Mouse (Mus musculus): ENCODE measurements at regions not wholly inside any gene's neighbourhood (a gene's known extent, or its start where the extent isn't known, plus 50 kb on each side); places are given as distances from the start of the nearest gene placed in this dataset.

- Histone ChIP-seq H3K4me1 (replicated peaks) (no peaks in the 10 kb centered on the region), H3K4me3 (no peak overlapping the region), H3K36me3 (no peaks in the 10 kb centered on the region), H3K9me3 (peaks cover 9% of the 10 kb centered on the region; the same call in 1 of the 2 replicates), H3K9ac (no peak overlapping the region), H3K27me3 (peaks cover 7% of the 10 kb centered on the region; the same call in 1 of the 2 replicates), H3K4me2 (peak overlapping the region; percentile 24; the same call in 1 of the 2 replicates), H3K27ac (0 out of 2 replicates have a peak overlapping the region, but pooled peaks have one; percentile 53)
- 0 out of 2 replicates have a peak, but pooled peaks have one; percentile 10 for ATAC-seq (ENCODE audit: low FRiP score)
- WGBS = 71% methylated on average over 19 of the region's 19 CpGs
These were observed 306.7 kb upstream of the Nrip1 start for GRCm38 (mm10) chr16:76680061-76680911.

- 87% methylated on average over 3 of the region's 3 CpGs for WGBS
- Histone ChIP-seq H3K4me3 (no peak overlapping the region), H3K4me1 (replicated peaks) (no peaks in the 10 kb centered on the region), H3K4me2 (no peak overlapping the region), H3K27ac (no peak overlapping the region), H3K9ac (no peak overlapping the region), H3K9me3 (peaks cover 9% of the 10 kb centered on the region; the same call in 1 of the 2 replicates), H3K27me3 (0 out of 2 replicates have a peak, but pooled peaks cover under 1% of the 10 kb centered on the region), H3K36me3 (no peaks in the 10 kb centered on the region)
- no peak for ATAC-seq (ENCODE audit: low FRiP score)
These were observed 305.3 kb upstream of the Nrip1 start for GRCm38 (mm10) chr16:76678885-76679284.

GRCm38 (mm10) chr16:76669795-76670194, 296.2 kb upstream of the Nrip1 start:
- H3K4me2 ChIP-seq = no peak overlapping the region
- H3K9ac ChIP-seq = no peak overlapping the region

GRCm38 (mm10) chr16:76667046-76667445, 293.4 kb upstream of the Nrip1 start:
- Histone ChIP-seq H3K9ac (no peak overlapping the region), H3K9me3 (no peaks in the 10 kb centered on the region), H3K36me3 (no peaks in the 10 kb centered on the region), H3K4me3 (no peak overlapping the region), H3K4me2 (no peak overlapping the region), H3K4me1 (replicated peaks) (no peaks in the 10 kb centered on the region), H3K27me3 (no peaks in the 10 kb centered on the region), H3K27ac (no peak overlapping the region)
- ATAC-seq (ENCODE audit: low FRiP score) = no peak
- WGBS = 45% methylated on average over 3 of the region's 3 CpGs

More at GRCm38 (mm10) chr16:76669795-76670194, 296.2 kb upstream of the Nrip1 start:
- no peaks in the 10 kb centered on the region for H3K27me3 ChIP-seq
- ATAC-seq (ENCODE audit: low FRiP score) = no peak
- no peaks in the 10 kb centered on the region for H3K4me1 ChIP-seq (replicated peaks)
- H3K36me3 ChIP-seq = no peaks in the 10 kb centered on the region
- H3K9me3 ChIP-seq = no peaks in the 10 kb centered on the region
- H3K4me3 ChIP-seq = no peak overlapping the region
- H3K27ac ChIP-seq = no peak overlapping the region
- WGBS = 95% methylated on average over 4 of the region's 4 CpGs

GRCm38 (mm10) chr16:76655106-76655505, 281.5 kb upstream of the Nrip1 start:
- peaks cover 3% of the 10 kb centered on the region; the same call in 1 of the 2 replicates for H3K4me1 ChIP-seq (replicated peaks)
- no peaks in the 10 kb centered on the region for H3K27me3 ChIP-seq
- H3K4me3 ChIP-seq = no peak overlapping the region
- H3K36me3 ChIP-seq = no peaks in the 10 kb centered on the region
- no peak overlapping the region for H3K27ac ChIP-seq
- no peaks in the 10 kb centered on the region for H3K9me3 ChIP-seq
- 8% methylated on average over 3 of the region's 3 CpGs for WGBS
- no peak overlapping the region for H3K9ac ChIP-seq
- no peak for ATAC-seq (ENCODE audit: low FRiP score)
- H3K4me2 ChIP-seq = no peak overlapping the region

- H3K36me3 ChIP-seq = no peaks in the 10 kb centered on the region
- H3K4me1 ChIP-seq (replicated peaks) = no peaks in the 10 kb centered on the region
- no peak overlapping the region for H3K27ac ChIP-seq
- no peak overlapping the region for H3K4me2 ChIP-seq
- H3K4me3 ChIP-seq = no peak overlapping the region
- H3K9ac ChIP-seq = no peak overlapping the region
- 90% methylated on average over 6 of the region's 6 CpGs for WGBS
- ATAC-seq (ENCODE audit: low FRiP score) = no peak
- no peaks in the 10 kb centered on the region for H3K9me3 ChIP-seq
- H3K27me3 ChIP-seq = no peaks in the 10 kb centered on the region
These were observed 270.7 kb upstream of the Nrip1 start for GRCm38 (mm10) chr16:76644281-76644680.

GRCm38 (mm10) chr16:76643801-76644200, 270.2 kb upstream of the Nrip1 start:
- Histone ChIP-seq H3K4me3 (no peak overlapping the region), H3K9ac (no peak overlapping the region), H3K27me3 (no peaks in the 10 kb centered on the region), H3K9me3 (no peaks in the 10 kb centered on the region), H3K36me3 (no peaks in the 10 kb centered on the region), H3K4me1 (replicated peaks) (no peaks in the 10 kb centered on the region), H3K4me2 (no peak overlapping the region), H3K27ac (no peak overlapping the region)
- no peak for ATAC-seq (ENCODE audit: low FRiP score)
- WGBS = 97% methylated on average over 9 of the region's 9 CpGs

- Histone ChIP-seq H3K9me3 (no peaks in the 10 kb centered on the region), H3K4me1 (replicated peaks) (no peaks in the 10 kb centered on the region), H3K4me3 (no peak overlapping the region), H3K27ac (no peak overlapping the region), H3K9ac (no peak overlapping the region), H3K4me2 (no peak overlapping the region), H3K27me3 (no peaks in the 10 kb centered on the region), H3K36me3 (no peaks in the 10 kb centered on the region)
- 80% methylated on average over 9 of the region's 9 CpGs for WGBS
- no peak for ATAC-seq (ENCODE audit: low FRiP score)
These were observed 261.5 kb upstream of the Nrip1 start for GRCm38 (mm10) chr16:76635169-76635568.

- ATAC-seq (ENCODE audit: low FRiP score) = no peak
- Histone ChIP-seq H3K27ac (no peak overlapping the region), H3K4me2 (no peak overlapping the region), H3K4me3 (no peak overlapping the region), H3K27me3 (no peaks in the 10 kb centered on the region), H3K9me3 (no peaks in the 10 kb centered on the region), H3K9ac (no peak overlapping the region), H3K36me3 (no peaks in the 10 kb centered on the region), H3K4me1 (replicated peaks) (no peaks in the 10 kb centered on the region)
- 77% methylated on average over 4 of the region's 4 CpGs for WGBS
These were observed 260.6 kb upstream of the Nrip1 start for GRCm38 (mm10) chr16:76634196-76634698.

- H3K36me3 ChIP-seq = no peaks in the 10 kb centered on the region
- no peak overlapping the region for H3K9ac ChIP-seq
- ATAC-seq (ENCODE audit: low FRiP score) = no peak
- peaks cover 4% of the 10 kb centered on the region; the same call in 1 of the 2 replicates for H3K4me1 ChIP-seq (replicated peaks)
- WGBS = 69% methylated on average over 4 of the region's 4 CpGs
- H3K9me3 ChIP-seq = no peaks in the 10 kb centered on the region
- H3K4me3 ChIP-seq = no peak overlapping the region
- H3K27ac ChIP-seq = no peak overlapping the region
- no peak overlapping the region for H3K4me2 ChIP-seq
- no peaks in the 10 kb centered on the region for H3K27me3 ChIP-seq
These were observed 252.5 kb upstream of the Nrip1 start for GRCm38 (mm10) chr16:76626142-76626541.

- H3K27me3 ChIP-seq = no peaks in the 10 kb centered on the region
- no peak overlapping the region for H3K4me3 ChIP-seq
- no peak overlapping the region for H3K27ac ChIP-seq
- peaks cover 4% of the 10 kb centered on the region; the same call in 1 of the 2 replicates for H3K4me1 ChIP-seq (replicated peaks)
- H3K36me3 ChIP-seq = no peaks in the 10 kb centered on the region
- no peak overlapping the region for H3K9ac ChIP-seq
- no peaks in the 10 kb centered on the region for H3K9me3 ChIP-seq
- H3K4me2 ChIP-seq = no peak overlapping the region
- ATAC-seq (ENCODE audit: low FRiP score) = no peak
- WGBS = 53% methylated on average over 8 of the region's 8 CpGs
These were observed 248.1 kb upstream of the Nrip1 start for GRCm38 (mm10) chr16:76621715-76622114.

GRCm38 (mm10) chr16:76618295-76618694, 244.7 kb upstream of the Nrip1 start:
- no peak overlapping the region for H3K4me3 ChIP-seq
- WGBS = 85% methylated on average over 7 of the region's 7 CpGs
- no peaks in the 10 kb centered on the region for H3K9me3 ChIP-seq
- no peak for ATAC-seq (ENCODE audit: low FRiP score)
- no peaks in the 10 kb centered on the region for H3K36me3 ChIP-seq
- H3K4me2 ChIP-seq = no peak overlapping the region
- no peak overlapping the region for H3K27ac ChIP-seq
- H3K9ac ChIP-seq = no peak overlapping the region
- no peaks in the 10 kb centered on the region for H3K27me3 ChIP-seq
- H3K4me1 ChIP-seq (replicated peaks) = peaks cover 4% of the 10 kb centered on the region; the same call in 1 of the 2 replicates

GRCm38 (mm10) chr16:76611061-76611460, 237.4 kb upstream of the Nrip1 start:
- Histone ChIP-seq H3K36me3 (no peaks in the 10 kb centered on the region), H3K9ac (no peak overlapping the region), H3K4me2 (no peak overlapping the region), H3K27me3 (no peaks in the 10 kb centered on the region), H3K9me3 (no peaks in the 10 kb centered on the region), H3K4me1 (replicated peaks) (no peaks in the 10 kb centered on the region), H3K4me3 (no peak overlapping the region), H3K27ac (no peak overlapping the region)
- no peak for ATAC-seq (ENCODE audit: low FRiP score)
